Mouse (Mus musculus) A20 (cell line): Measurements from ENCODE around the gene Hipk2.

Experiments
- DNase-seq: peaks from one replicate; pipeline ENCODE4 v3.0.0-alpha.2; 2011; ENCODE audit warnings: low read depth, low spot score

Gene Hipk2

DNA sequence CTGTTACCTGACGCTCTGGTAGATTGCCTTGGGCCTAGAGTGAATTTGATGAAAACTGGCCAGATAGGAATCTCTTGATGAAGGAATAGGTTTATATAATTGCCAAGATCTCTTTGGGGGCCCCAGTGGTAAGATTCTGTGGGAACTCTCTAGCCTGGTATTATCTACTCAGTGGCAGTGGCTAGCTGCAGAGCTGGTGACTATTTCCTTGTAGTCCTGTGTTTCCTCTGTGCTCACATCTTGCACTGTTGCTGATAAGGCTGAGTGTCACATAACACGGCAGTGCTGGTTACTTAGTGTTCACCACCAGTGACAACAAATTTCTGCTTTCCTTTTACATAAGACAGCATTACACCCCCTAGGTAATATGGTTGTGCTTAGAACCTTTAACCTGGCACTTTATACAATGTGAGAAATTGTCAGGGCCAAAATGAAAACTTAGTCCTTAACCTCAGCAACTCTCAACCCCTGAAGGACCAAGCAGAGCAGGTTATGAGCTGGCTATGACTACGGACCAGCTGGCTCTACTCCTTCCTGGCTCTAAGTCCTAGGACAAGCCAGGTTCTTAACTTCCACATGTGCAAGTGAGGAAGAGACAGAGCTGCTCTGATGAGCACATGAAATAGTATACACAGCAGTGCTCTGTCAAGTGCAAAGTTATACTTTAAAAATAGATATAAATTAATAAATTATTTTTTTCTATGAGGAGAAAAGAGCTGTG lies 80.7 kb downstream of the Hipk2 start:
- no peak for DNase-seq

- DNase-seq, result no peak
These were observed 83.0 kb downstream of the Hipk2 start for GRCm38 (mm10) chr6:38792966-38793365.

DNA sequence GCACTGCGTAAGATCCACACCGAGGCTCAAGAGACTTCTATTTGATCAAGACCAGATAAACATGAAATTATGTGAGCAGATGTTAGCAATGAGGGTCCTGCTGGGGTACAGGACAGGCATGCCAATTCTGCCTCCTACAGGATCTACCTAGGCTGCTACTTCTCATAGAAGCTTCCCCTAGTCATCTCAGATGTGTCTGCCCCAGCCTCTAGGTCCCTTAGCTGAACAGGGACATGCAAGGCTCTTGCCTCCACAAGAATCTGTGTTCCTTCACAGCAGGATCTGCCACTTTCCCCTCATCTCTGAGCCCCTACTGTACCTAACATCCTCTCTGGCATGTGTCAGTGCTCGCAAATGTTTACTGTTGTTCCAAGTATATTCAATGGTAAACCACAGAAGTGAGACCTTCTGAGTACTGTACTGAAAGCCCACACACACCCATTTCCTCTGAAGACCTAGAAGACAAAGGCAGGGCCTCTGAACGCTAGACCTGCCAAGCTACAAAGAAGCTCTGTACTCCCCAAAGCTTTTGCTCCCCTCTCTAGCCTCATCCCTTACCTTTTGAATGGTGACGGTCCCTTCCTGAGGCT lies 86.6 kb downstream of the Hipk2 start:
- DNase-seq, result no peak

GRCm38 (mm10) chr6:38787811-38788509 lies 88.0 kb downstream of the Hipk2 start:
- DNase-seq, result no peak

GRCm38 (mm10) chr6:38787134-38787533 lies 88.8 kb downstream of the Hipk2 start:
- DNase-seq, result no peak

GRCm38 (mm10) chr6:38785747-38786146 lies 90.2 kb downstream of the Hipk2 start:
- no peak for DNase-seq

DNA sequence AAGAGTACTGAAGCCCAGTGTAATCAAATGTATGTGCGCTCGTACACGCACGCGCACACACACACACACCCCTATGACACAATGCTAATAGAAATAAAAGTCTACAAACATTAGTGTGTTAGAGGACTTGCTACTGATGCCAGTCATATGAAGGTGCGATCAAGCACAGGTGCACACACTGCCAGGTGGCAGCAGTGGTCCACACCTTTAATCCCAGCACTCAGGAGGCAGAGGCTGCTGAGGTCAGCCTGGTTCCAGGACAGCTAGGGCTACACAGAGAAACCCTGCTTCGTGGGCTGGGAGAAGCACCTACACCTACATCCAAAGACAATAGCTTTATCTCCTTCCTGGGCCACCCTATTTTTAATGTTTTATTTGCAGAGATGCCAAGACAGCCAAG lies 96.6 kb downstream of the Hipk2 start:
- no peak for DNase-seq

GRCm38 (mm10) chr6:38778887-38779286 lies 97.1 kb downstream of the Hipk2 start:
- no peak for DNase-seq

DNA sequence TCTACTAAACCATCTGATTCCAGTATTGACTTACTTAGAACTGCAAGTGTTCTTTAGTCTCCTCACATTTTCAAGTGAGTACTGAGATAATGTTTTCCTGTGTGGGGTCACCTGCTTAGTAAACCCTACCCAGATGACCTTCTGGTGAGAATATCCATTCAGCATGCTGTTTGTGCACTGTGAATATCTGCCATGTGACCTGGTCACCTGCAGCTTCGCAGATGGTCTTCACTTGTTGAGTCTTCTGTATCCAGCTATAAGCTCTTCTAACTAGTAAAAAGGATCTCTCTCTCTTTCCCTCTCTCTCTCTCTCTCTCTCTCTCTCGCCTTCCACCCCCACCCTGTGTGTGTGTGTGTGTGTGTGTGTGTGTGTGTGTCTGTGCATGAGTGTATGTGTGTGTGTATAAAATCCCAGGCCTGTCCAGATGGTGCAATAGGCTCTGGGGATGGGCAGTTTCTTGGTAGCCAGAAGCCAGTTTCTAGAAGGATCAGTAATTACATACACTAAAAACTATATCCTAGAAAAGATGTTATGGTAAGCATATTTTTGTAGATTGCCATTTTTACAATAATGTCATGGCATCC lies 99.9 kb downstream of the Hipk2 start:
- DNase-seq, result no peak

- DNase-seq, result no peak
These were observed 103.0 kb downstream of the Hipk2 start for GRCm38 (mm10) chr6:38772836-38773518.

GRCm38 (mm10) chr6:38771061-38771667 lies 104.8 kb downstream of the Hipk2 start:
- DNase-seq, result no peak

- DNase-seq, result no peak
These were observed 106.3 kb downstream of the Hipk2 start for GRCm38 (mm10) chr6:38769627-38770026.

DNA sequence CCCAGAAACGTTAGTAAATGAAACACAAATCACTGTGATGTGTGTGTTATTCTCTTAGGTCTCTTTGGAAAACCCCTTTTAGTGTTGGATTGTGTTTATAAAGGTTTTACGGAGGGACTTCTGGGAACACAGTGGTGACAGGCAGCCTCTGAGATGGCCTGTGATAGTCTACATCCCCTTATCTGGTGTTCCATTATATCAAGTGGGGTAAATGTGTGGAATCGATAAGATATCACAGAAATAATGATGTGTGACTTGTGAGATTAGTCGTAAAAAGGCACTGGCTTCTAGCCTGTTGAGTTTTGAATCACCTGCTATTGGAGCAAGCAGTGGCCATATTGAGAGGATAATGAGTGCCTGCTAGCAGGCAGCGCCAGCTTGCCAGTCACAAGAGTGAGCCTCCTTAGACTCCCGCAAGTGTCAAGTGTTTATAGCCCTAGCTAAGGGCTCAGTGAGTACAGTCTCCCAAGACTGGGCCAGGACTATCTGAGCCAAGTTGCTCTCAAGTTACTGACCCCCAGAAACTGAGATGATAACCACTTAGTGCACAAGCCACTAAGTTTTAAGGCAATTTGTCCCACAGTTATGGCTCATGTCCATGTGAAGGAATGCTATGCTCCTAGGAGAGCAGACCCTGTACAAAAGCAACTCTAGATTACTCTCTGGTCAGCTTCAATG lies 113.2 kb downstream of the Hipk2 start:
- no peak for DNase-seq

DNA sequence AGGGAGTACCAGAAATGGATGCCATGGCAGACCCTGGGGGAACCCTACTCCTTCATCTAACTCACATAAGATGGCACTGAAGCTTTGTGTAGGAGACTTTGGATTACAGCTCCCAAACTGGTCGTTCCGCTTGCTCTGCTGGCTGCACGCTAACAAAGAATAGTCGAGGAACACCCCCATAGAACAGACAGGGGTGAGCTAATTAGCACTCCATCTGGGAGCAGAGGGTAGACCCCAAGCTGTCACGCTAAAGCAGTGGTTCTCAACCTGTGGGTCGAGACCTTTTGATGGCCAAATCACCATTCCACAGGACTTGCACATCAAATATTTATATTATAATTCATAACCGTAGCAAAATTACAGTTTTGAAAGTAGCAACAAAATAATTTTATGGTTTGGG lies 114.0 kb downstream of the Hipk2 start:
- no peak for DNase-seq

DNA sequence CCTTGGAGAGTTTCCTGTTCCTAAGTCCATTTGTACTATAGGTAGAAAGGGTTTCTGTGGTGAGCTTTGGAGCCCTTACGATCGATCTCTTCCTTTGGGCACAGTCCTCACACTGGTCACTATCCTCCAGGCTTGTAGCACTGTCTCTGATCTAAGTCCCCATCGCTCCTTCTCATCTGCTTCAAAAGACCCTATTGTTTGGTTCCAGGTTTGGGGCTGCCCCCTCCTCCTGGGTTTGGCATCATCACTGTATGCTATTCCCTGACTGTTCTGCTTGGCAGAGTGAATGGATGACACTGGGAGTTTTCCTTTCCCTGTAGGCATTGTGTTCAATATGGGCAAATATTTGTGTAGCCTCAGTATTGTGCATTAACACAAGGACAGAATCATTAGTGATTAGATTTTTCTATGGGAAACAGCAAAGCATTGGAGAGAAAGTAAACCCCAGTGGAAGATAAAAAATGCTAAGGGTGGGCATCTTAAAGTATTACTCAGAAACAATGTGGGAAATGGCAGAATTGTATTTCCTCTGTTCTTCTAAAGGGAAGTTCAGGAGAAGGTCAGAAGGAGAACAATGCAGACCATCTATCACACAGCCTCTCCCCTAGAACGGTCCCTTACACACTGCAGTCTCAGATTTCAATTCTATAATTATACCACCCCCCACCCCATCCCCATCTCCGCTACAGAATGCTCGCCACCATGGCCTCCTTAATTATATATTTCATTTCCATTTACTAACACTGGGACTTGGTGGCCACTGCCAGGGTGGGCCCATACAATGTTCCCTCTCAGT lies 114.9 kb downstream of the Hipk2 start:
- no peak for DNase-seq

GRCm38 (mm10) chr6:38759922-38760620 lies 115.9 kb downstream of the Hipk2 start:
- DNase-seq, result no peak

DNA sequence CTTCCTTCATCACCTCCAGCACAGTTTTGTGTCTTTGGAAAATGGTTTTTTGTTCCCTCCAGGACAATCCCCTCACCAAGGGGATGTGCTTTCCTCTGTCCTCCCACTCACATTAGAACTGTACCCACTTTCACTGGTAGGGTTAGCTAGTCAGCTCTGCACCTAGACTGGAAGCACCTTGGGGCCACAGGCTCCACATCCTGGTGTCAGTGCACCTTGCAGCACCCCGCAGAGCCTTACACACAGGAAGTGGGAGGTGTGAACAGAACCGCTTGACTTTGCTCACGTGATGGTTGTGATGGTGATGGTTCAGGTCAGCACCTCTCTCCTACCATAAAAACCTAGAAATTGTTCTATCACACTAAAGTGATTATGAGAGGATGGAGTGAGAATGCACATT lies 116.8 kb downstream of the Hipk2 start:
- no peak for DNase-seq

GRCm38 (mm10) chr6:38757597-38757996 lies 118.4 kb downstream of the Hipk2 start:
- no peak for DNase-seq

DNA sequence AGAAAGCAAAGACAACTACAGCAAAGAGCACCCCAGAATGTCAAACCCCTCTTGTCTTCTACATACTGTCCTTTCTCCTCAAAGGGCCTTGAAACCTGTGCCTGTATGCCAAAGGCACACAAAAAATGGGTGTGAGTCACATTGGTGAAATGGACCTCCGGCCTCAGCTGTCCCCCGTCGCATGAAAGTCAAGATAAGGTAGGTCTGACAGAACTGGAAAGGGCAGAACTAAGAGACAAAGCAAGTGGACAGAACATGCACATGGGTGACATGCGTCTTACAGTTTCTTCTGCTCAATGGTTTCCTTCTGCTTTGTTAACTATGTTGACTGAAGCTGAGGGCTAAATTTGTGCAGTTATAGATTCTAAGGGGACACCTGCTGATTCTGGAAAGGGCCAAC lies 119.0 kb downstream of the Hipk2 start:
- no peak for DNase-seq

DNA sequence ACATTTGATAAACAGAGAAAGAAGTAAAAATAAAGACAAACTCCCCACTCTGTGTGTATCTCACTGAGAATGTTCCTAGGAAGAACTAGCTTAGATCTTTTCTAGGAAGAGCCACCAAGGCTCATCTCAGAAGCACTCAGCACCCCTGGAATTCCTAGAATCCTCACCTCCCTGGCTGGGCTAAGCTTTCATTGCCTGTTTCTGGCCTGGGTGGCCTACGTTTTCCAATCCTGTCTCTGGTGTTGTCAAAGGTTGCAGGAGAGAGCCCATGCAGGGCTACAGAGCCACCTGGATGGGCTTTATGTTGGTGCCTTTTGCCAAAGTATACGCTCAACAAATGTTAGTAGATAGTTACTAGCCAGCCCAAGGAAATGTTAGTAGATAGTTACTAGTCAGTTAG lies 120.0 kb downstream of the Hipk2 start:
- no peak for DNase-seq
